1 mouse cellular context compared by ENCODE assay signal in the genomic region with DNA sequence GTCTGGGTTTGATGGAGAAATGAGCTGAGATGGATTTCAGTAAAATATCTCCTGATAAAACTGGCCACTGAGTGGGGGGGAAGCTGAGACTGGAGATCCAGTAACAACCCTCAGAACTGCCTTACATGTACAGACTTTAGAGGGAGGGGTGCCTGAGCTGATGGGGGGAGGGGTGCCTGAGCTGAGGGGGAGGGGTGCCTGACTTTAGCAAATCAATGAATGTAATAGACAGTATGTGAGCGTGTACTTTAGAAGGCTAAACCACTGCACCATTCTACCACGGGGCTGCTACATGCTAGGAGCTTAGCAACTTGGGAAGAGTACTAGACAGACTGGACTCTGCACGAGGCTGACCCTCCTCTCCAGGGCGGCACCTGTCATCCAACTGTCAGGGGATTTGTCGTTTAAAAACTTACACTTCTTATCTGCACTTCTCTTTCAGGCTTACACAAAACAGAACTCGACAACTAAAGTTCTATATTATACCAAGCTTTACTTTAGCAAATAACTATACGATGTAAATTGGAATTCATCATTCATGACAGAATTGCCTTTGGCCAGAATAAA.
TF ChIP-seq lines count a peak whose summit lies in the region.

No protein-coding gene starts in this region.

TF ChIP-seq in MEL, 35 proteins besides CTCF, POLR2A, EP300 and RAD21:
- no peak for TF ChIP-seq CHD1 (IDR thresholded peaks at IDR 0.05; ENCODE audit: low read depth, low read length)
- peak; percentile 74 for TF ChIP-seq CHD2 (IDR thresholded peaks at IDR 0.05; ENCODE audit: low read length)
- TF ChIP-seq NELFE (IDR thresholded peaks at IDR 0.05; ENCODE audit: low read depth, low read length), result peak; percentile 22; the same call in 1 of the 2 replicates
- peak; percentile 42; the same call in 1 of the 2 replicates for TF ChIP-seq MXI1 (IDR thresholded peaks at IDR 0.05; ENCODE audit: low read depth, low read length)
- TF ChIP-seq TBP (IDR thresholded peaks at IDR 0.05; ENCODE audit: low read depth, low read length), result peak; percentile 79
- TF ChIP-seq TCF12 (IDR thresholded peaks at IDR 0.05; ENCODE audit: low read depth, low read length), result peak; percentile 63
- peak; percentile 82 for TF ChIP-seq MYB (IDR thresholded peaks at IDR 0.05; ENCODE audit: low read depth, low read length)
- peak; percentile 78 for TF ChIP-seq SIN3A (IDR thresholded peaks at IDR 0.05; ENCODE audit: low read length)
- no peak for TF ChIP-seq ZC3H11A (IDR thresholded peaks at IDR 0.05; ENCODE audit: low read depth, low read length)
- TF ChIP-seq GATA1 (IDR thresholded peaks at IDR 0.05; ENCODE audit: low read depth, low read length), result peak; percentile 60
- peak; percentile 69 for TF ChIP-seq ETS1 (IDR thresholded peaks at IDR 0.05; ENCODE audit: low read depth, low read length)
- TF ChIP-seq E2F4 (IDR thresholded peaks at IDR 0.05; ENCODE audit: borderline replicate concordance, low read depth, low read length), result no peak
- TF ChIP-seq ZMIZ1 (IDR thresholded peaks at IDR 0.05; ENCODE audit: low read depth, low read length), result peak; percentile 23; the same call in 1 of the 2 replicates
- peak; percentile 25; the same call in 1 of the 2 replicates for TF ChIP-seq MAZ (IDR thresholded peaks at IDR 0.05; ENCODE audit: low read depth, low read length)
TF ChIP-seq in MEL: peak in this region for 11.
